Mouse (Mus musculus): ENCODE data around the gene Gm5129. TPM values are rescaled to one million over a fixed set of nuclear protein-coding genes. Genes with fewer than 3 reads are reported as not detected.

The Gm5129 gene
- polyA plus RNA-seq, 1 experiment = 2.6 TPM

DNA sequence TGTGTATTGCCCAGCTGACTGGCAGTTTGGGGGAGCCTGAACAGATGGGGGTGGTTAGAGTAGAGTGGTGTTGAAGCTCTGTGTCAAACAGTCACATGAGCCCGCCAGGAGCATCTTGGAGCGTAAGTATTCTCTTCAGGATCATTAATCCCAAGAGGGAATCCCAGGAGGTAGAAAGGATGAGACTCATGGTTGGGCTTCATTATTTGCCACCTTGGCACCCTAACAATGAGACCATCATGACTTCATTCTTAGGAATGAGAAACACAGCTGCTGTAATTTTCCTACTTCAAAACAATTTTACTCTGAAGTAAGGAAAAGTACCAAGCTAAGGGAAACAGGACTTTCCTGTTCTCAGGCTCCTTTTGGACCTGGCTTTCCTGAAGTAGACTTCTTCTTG lies 10.4 kb downstream of the Gm5129 start:
- no peak for DNase-seq (ENCODE audit: low read depth)

DNA sequence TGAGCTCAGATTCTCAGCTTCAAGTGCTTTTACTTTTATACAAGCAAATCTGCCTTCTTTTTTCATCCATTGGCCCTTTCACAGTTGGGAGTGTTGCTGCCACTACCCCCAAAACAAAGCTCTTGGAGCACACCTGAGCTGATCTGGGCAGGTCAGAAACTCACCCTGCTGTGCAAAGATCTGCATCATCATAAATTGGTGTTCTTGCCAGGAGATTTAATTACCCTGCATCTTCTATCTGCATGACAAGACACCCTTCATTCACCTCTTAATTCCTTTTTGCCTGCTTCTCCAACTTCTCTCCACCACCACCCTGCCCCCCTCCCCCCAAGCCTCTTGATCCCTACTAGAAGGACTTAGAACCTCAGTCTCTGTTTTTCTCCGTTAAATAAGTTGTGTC lies 14.6 kb downstream of the Gm5129 start:
- no peak for DNase-seq (ENCODE audit: low read depth)

DNA sequence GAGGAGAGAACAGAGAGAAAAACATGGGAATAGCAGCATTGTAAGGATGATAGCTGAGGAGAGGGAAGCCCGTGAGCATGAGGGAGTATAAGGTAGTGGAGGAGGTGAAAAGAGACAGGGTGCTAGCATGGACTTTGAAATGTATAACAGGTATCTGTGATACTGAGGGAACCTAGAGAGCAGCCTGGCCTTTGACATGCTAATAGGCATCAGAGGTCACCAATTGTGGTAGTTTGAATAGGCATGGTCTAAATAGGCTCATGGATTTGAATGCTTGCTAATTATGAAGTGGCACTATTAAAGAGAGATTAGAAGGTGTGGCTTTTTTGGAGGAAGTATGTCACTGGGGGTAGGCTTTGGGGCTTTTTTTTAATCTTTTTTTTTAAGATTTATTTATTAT lies 22.8 kb downstream of the Gm5129 start:
- no peak for DNase-seq (ENCODE audit: low read depth)

DNA sequence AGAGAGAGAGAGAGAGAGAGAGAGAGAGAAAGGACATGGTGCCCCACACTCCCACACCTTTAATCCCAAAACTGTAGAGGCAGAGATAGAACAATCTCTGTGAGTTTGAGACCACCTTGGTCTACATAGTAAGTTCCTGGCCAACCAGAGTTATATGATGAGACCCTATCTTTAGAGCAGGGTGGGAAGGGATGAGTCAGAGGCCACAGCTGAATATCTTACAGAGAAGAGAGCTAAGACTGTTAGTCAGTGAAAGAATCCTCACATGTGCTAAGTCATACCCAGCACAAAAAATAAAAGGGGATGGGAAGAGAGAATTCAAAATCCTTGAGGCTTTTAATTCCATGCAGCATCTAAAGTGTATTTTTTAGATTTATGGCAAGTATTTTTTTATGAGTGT lies 24.1 kb downstream of the Gm5129 start:
- DNase-seq (ENCODE audit: low read depth) = no peak

DNA sequence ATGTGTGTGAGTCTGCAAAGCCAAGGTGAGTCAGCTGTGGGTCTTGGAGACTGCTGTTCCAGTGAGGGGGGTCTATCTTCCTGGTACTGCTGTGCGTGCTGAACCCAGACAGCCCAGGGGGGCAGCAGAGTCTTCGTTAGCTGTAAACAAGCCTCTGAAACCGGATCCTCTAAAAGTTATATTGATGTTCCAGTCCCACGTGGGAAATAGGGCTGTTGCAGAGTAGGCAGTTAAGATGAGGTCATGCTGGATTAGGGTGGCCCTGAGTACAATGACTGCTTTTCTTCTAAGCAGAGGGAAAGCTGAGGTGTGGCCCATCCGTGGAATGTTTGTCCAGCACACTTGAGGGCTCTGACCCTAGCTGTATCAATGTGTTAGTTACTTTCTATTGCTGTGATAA lies 27.5 kb downstream of the Gm5129 start:
- DNase-seq (ENCODE audit: low read depth) = no peak

DNA sequence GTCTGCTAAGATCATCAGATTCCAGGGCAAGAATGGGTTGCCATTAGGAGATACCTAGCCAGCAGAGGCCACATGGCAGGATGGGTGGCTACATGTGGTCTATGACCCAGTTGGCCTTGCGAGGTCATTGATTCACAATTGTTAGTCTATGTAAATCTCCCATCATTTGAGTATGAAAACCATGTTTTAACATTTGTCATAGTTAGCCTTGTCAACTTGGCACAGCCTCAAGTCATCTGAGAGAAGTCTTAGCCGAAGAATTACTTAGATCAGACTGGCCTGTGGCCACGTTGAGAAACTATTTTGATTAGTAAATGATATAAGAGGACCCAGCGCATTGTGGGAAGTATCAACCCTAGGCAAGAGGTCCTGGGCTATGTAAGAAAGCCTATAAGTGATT lies 28.5 kb downstream of the Gm5129 start:
- no peak for DNase-seq (ENCODE audit: low read depth)

DNA sequence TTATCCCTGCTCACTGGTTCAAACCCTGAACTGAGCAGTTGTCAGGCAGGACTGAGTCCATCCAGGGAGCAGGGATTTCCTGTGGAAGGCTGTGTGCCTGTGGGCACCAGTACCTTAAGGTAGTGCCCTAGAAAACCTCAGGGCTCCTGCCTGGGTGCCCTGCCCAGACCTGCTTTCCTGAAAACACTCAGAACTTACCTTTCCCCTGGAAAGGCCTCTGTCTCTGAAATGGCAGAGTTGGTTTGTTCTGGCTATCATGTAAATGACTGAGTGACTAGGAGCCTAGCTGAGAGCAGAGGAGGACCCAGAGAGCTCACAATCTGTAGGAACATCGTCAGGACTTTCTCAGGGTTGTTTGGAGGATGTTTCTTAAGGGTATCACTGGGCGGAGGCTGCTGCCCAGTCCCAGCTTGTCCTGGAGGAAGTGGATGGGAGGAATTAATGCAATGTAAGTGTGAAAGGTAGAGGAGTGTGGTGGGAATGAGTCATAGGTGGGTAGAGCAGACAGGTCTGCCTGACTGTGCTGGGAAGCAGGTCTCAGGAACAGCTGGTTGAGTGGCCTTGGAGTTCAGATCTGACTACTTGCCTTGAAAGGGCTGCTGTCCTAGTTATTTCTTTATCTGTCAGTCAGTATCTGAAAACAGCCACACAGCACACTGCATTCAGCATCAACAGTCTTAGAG lies 36.1 kb downstream of the Gm5129 start:
- DNase-seq (ENCODE audit: low read depth) = no peak

DNA sequence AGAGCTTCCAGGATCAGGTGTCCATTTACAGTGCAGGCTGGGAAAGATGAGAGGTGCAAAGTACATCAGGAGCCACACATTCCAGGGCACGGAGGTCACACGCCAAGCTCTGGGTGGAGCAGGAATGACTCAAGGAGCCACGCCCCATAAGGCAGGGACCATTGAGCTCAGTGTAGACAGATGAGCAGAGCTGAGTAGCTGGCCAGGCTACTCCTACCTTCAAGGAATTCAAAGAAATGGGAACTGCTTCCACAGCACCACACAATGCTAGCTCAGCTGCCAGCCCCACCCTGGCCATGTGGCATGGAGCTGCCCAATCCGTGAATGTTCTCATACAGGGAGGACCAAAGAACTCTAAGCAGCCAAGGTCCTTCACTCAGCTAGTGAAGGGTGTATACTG lies 37.2 kb downstream of the Gm5129 start:
- no peak for DNase-seq (ENCODE audit: low read depth)

DNA sequence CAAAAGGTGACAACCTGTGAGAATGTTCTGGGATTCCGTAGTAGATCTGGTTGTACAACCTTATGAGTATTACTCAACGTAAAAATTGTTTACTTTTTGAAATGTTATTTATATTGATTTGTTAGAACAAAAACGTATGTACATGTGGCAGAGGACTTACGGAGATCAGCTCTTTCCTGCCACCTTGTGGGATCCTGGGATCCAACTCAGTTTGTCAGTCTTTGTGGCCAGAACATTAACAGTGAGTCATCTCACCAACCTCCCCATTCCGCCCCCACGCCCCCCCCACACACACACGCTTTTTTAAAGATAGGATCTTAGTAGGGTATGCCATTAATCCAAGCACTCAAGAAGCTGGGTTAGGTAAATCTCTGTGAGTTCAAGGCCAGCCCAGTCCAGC lies 47.4 kb downstream of the Gm5129 start:
- DNase-seq (ENCODE audit: low read depth) = no peak

DNA sequence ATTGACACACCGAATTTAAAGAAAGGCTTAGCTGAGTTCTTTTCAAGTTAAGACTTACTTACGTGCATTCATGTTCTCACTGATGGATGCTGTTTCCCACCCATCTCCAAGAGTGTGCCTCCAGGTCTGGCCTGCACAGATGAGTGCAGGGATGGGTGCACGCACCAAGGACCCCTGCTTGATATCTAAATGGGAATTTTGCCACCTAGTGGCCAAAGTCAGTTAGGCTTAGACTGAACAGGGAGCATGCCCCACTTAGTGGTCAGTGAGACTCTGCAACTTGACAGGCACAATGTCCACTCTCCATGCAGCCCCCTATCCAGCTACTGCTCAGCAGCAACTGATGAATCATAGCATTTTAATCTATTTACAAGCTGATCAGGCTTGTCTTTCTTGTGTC lies 48.1 kb downstream of the Gm5129 start:
- no peak for DNase-seq (ENCODE audit: low read depth)

Other genes with a start within 250 kb of the Gm5129 start
- 16.0 and 16.8 TPM in 2 replicates for gene Ube3c, start 166.7 kb downstream of the Gm5129 start, polyA plus RNA-seq (2012; rRNA removed)
- gene Dnajb6, start 248 bp downstream of the Gm5129 start, polyA plus RNA-seq (2012; rRNA removed) = 21.2 and 40.0 TPM in 2 replicates

Data from gonadal fat pad, adult 2 months (tissue).